Mouse (Mus musculus) effector memory CD4-positive, alpha-beta T cell, adult 7 months (primary cell): Measurements from ENCODE around the gene Mblac2. TPM values are rescaled to one million over a fixed set of nuclear protein-coding genes. Genes with fewer than 3 reads are reported as not detected.

Source experiments
- polyA plus RNA-seq: library from polyadenylated mRNA; unstranded; fragments of 100-300 nt; shearing (Covaris generic); gene quantifications from one replicate; pipeline ENCODE4 v1.2.1, GENCODE M21; 2017

Gene Mblac2
- 6.1 TPM for polyA plus RNA-seq

GRCm38 (mm10) chr13:81710775-81711545 lies at the start of gene Mblac2, which contains the start of gene Polr3g:
Gene Mblac2 (plus strand): TSS chr13:81711341.
Gene Polr3g (minus strand): TSS chr13:81711013.

GRCm38 (mm10) chr13:81782971-81783404 lies 71.8 kb downstream of the Mblac2 start, which contains the start of gene Cetn3:
Gene Cetn3 (plus strand): TSS chr13:81783077.

Other genes starting within 250 kb of the Mblac2 start
- gene Adgrv1, start 78.2 kb upstream of the Mblac2 start, polyA plus RNA-seq, result 2.9 TPM
- 43.9 TPM for gene Lysmd3, start 53.7 kb upstream of the Mblac2 start, polyA plus RNA-seq
- gene Polr3g, start 328 bp upstream of the Mblac2 start, polyA plus RNA-seq, result 12.6 TPM
- 146 TPM for gene Cetn3, start 71.7 kb downstream of the Mblac2 start, polyA plus RNA-seq